Mouse (Mus musculus) C2C12 (cell line): ENCODE data around the gene Stpg2.

ENCODE experiments used
- CTCF ChIP-seq: IDR thresholded peaks from one replicate; pipeline ENCODE4 v1.5.1; 2011; ENCODE audit not compliant: control insufficient read depth, insufficient read depth, insufficient read length
- MYOD1 ChIP-seq: IDR thresholded peaks from one replicate; pipeline ENCODE4 v1.6.1; 2011; ENCODE audit warnings: low read depth; ENCODE audit not compliant: control insufficient read depth, insufficient read length

GRCm38 (mm10) chr3:139162146-139162545 is 43.3 kb upstream of the Stpg2 start:
- TF ChIP-seq MYOD1: no peak
- TF ChIP-seq CTCF: no peak
